In genomic region chr4:76365871-76366270, GRCm38 (mm10) we compare ENCODE assay signal across 9 mouse cellular contexts.
DNase-seq lines count a peak whose midpoint lies in the region; ATAC-seq and TF ChIP-seq lines count a peak whose summit lies in the region.
"Had no signal": no experiment of that assay in that cellular context is flagged by ENCODE, and none has a peak within 500 bp of the region (broad histone marks: within the 10 kb centered on the region; RNA-seq: fewer than 3 reads in every experiment).

No protein-coding gene starts in this region.

- H3K27me3 ChIP-seq in forebrain, postnatal 0 days (ENCODE audit: insufficient read depth, low read length), result no peaks in the 10 kb centered on the region
- H3K27me3 ChIP-seq in forebrain, embryonic 12.5 days, result no peaks in the 10 kb centered on the region
- H3K27me3 ChIP-seq: embryonic facial prominence, embryonic 12.5 days had no signal

- H3K9me3 ChIP-seq in forebrain, postnatal 0 days (ENCODE audit: low read length), result no peaks in the 10 kb centered on the region
- H3K9me3 ChIP-seq in forebrain, embryonic 12.5 days, result no peaks in the 10 kb centered on the region
- H3K9me3 ChIP-seq: embryonic facial prominence, embryonic 12.5 days had no signal

- H3K4me1 ChIP-seq in forebrain, postnatal 0 days (ENCODE audit: insufficient read depth), result 0 out of 2 replicates have a peak, but pooled peaks cover 9% of the 10 kb centered on the region
- peaks cover 32% of the 10 kb centered on the region for H3K4me1 ChIP-seq in forebrain, embryonic 12.5 days

- no peak overlapping the region for H3K4me2 ChIP-seq in forebrain, postnatal 0 days (ENCODE audit: low read depth)
- H3K4me2 ChIP-seq in forebrain, embryonic 12.5 days, result no peak overlapping the region
- H3K4me2 ChIP-seq: embryonic facial prominence, embryonic 12.5 days had no signal

- H3K4me3 ChIP-seq in forebrain, postnatal 0 days (ENCODE audit: low read depth, low read length), result no peak overlapping the region
- no peak overlapping the region for H3K4me3 ChIP-seq in forebrain, embryonic 12.5 days (replicated peaks)
- no peak overlapping the region for H3K4me3 ChIP-seq in layer of hippocampus, adult 2 months
- H3K4me3 ChIP-seq: embryonic facial prominence, embryonic 12.5 days had no signal

- no peak overlapping the region for H3K9ac ChIP-seq in forebrain, postnatal 0 days
- H3K9ac ChIP-seq in forebrain, embryonic 12.5 days, result no peak overlapping the region
- H3K9ac ChIP-seq: embryonic facial prominence, embryonic 12.5 days had no signal

- no peak for TF ChIP-seq CTCF in forebrain, postnatal 0 days (IDR thresholded peaks at IDR 0.05; ENCODE audit: low read depth)
- TF ChIP-seq CTCF in layer of hippocampus, adult 2 months (conservative IDR thresholded peaks at IDR 0.05), result no peak

- DNase-seq in forebrain, postnatal 0 days, result peak; percentile 65
- peak; percentile 19 to 23 for DNase-seq in layer of hippocampus, adult 2 months (ENCODE audit: low spot score in 2 of 2)
- no peak for DNase-seq in layer of hippocampus, adult 8-10 months (ENCODE audit: low spot score in 2 of 2)
- peak; percentile 77 for DNase-seq in Muller cell, postnatal 12 days (ENCODE audit: inconsistent ontology term)
- DNase-seq in cerebellum, postnatal 14 days, result peak; percentile 81 to 83
- no peak for DNase-seq in embryo, embryonic 11 days
- no peak for DNase-seq in spleen, adult 12 weeks (ENCODE audit: low spot score)

- H3K36me3 ChIP-seq in forebrain, postnatal 0 days (ENCODE audit: insufficient read depth), result no peaks in the 10 kb centered on the region
- H3K36me3 ChIP-seq in forebrain, embryonic 12.5 days (replicated peaks), result no peaks in the 10 kb centered on the region
- H3K36me3 ChIP-seq: embryonic facial prominence, embryonic 12.5 days had no signal

- H3K27ac ChIP-seq in forebrain, postnatal 0 days (ENCODE audit: low read depth, low read length), result no peak overlapping the region
- no peak overlapping the region for H3K27ac ChIP-seq in forebrain, embryonic 12.5 days
- H3K27ac ChIP-seq in layer of hippocampus, adult 2 months, result peak overlapping the region; percentile 49; the same call in 1 of the 2 replicates
- H3K27ac ChIP-seq: embryonic facial prominence, embryonic 12.5 days had no signal

- ATAC-seq in forebrain, postnatal 0 days, result peak; percentile 73
- no peak for ATAC-seq in forebrain, embryonic 12.5 days (ENCODE audit: low FRiP score)

- WGBS in forebrain, postnatal 0 days, result 40% methylated on average over 4 of the region's 4 CpGs
- 78% methylated on average over 4 of the region's 4 CpGs for WGBS in forebrain, embryonic 12.5 days

Comparison
In these comparisons a context has a peak if more than half of its experiments do, and no peak if none do; other contexts are left out.
1. DNase-seq: peak in forebrain, postnatal 0 days (single experiment), layer of hippocampus, adult 2 months (2 of 2), Muller cell, postnatal 12 days (single experiment) and cerebellum, postnatal 14 days (2 of 2); none in layer of hippocampus, adult 8-10 months (0 of 2), embryo, embryonic 11 days (single experiment) and spleen, adult 12 weeks (single experiment).